Mouse (Mus musculus) limb, embryonic 11.5 days (tissue): Measurements from ENCODE around the gene Erc1. TPM values are rescaled to one million over a fixed set of nuclear protein-coding genes. Genes with fewer than 3 reads are reported as not detected.

Source experiments
- ATAC-seq: fragments of 200-750 bp; cut with Nextera tagmentation; 2 replicates; pipeline ENCODE4 v1.8.0; 2017; ENCODE audit warnings: low read depth; ENCODE audit not compliant: insufficient number of reproducible peaks, low FRiP score, low TSS enrichment
- DNase-seq: peaks from one replicate; pipeline ENCODE4 v3.0.0-alpha.2; 2015; ENCODE audit warnings: low spot score
- H3K27ac ChIP-seq: fragments of 300-500 bp; sonication (generic); replicated peaks from 2 replicates; pipeline ENCODE4 v1.5.1; 2014; ENCODE audit warnings: low read depth, mild to moderate bottlenecking, low read length
- H3K27me3 ChIP-seq: fragments of 300-500 bp; sonication (generic); 2 replicates; pipeline ENCODE4 v1.6.1; 2014; ENCODE audit warnings: mild to moderate bottlenecking, low read length, mixed read lengths; ENCODE audit not compliant: control insufficient read depth, insufficient read depth
- H3K36me3 ChIP-seq: fragments of 300-500 bp; sonication (generic); 2 replicates; pipeline ENCODE4 v1.6.1; 2014; ENCODE audit warnings: mild to moderate bottlenecking, low read length, moderate library complexity, mixed read lengths; ENCODE audit not compliant: control insufficient read depth, insufficient read depth
- H3K4me1 ChIP-seq: fragments of 300-500 bp; sonication (generic); 2 replicates; pipeline ENCODE4 v1.6.1; 2014; ENCODE audit warnings: low read length, mixed read lengths; ENCODE audit not compliant: control insufficient read depth, insufficient read depth
- H3K4me2 ChIP-seq: fragments of 300-500 bp; sonication (generic); 2 replicates; pipeline ENCODE4 v1.6.1; 2014; ENCODE audit warnings: low read depth, mild to moderate bottlenecking, moderate library complexity; ENCODE audit not compliant: severe bottlenecking
- H3K4me3 ChIP-seq: fragments of 300-500 bp; sonication (generic); 2 replicates; pipeline ENCODE4 v1.5.1; 2014; ENCODE audit warnings: low read depth, low read length
- H3K9ac ChIP-seq: fragments of 300-500 bp; sonication (generic); 2 replicates; pipeline ENCODE4 v1.6.1; 2014; ENCODE audit warnings: mild to moderate bottlenecking, low read length
- H3K9me3 ChIP-seq: fragments of 300-500 bp; sonication (generic); 2 replicates; pipeline ENCODE4 v1.6.1; 2016; ENCODE audit warnings: low read length; ENCODE audit not compliant: control insufficient read depth
- WGBS: fragments of 180-500 bp; shearing (Covaris S2); extraction: QIAGEN DNeasy Blood & Tissue Kit; methylation state at CpG from one replicate; pipeline ENCODE4 v1.1.7; 2014; 5-methylcytosine and 5-hydroxymethylcytosine counted together
- polyA plus RNA-seq: library from polyadenylated mRNA; unstranded; fragments of >200 nt; fragmentation: Nextera tagmentation; extraction: Ambion mirVana; gene quantifications from 2 replicates; pipeline ENCODE4 v1.2.1, GENCODE M21; 2014

Erc1 gene
- polyA plus RNA-seq, 1 experiment from 2014 or later, result 32.5 TPM

GRCm38 (mm10) chr6:119715234-119715633, 132.7 kb downstream of the Erc1 start:
- no peak overlapping the region for H3K4me2 ChIP-seq
- H3K4me3 ChIP-seq, result no peak overlapping the region
- no peak for DNase-seq
- ATAC-seq, result no peak
- no peaks in the 10 kb centered on the region for H3K36me3 ChIP-seq
- H3K4me1 ChIP-seq, result no peaks in the 10 kb centered on the region
- WGBS, result 96% methylated on average over 2 of the region's 2 CpGs
- H3K27ac ChIP-seq, result no peak overlapping the region
- H3K9me3 ChIP-seq, result no peaks in the 10 kb centered on the region
- H3K9ac ChIP-seq, result no peak overlapping the region
- H3K27me3 ChIP-seq, result no peaks in the 10 kb centered on the region

DNA sequence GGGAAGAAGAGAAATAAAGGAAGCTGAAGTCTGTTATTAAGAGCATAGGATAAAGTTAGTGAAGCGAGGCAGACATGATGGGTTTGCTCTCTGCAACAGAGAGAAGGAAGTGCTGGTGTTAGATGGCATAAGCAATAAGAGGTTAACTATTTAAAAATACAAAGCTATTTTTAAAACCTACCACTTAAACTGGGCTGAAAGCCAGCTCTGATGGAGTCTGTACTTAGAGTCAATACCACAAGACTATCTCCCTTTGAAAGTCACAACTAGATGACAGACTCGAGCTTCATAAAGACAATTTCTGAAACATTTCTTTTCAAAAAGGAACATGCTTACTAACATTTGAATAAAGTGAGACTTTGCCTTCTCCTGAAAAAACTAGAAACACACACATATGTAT, 134.0 kb downstream of the Erc1 start:
- ATAC-seq, result no peak

GRCm38 (mm10) chr6:119712486-119712885, 135.5 kb downstream of the Erc1 start:
- no peak for ATAC-seq
- Histone ChIP-seq H3K4me1 (no peaks in the 10 kb centered on the region), H3K27ac (no peak overlapping the region), H3K36me3 (no peaks in the 10 kb centered on the region), H3K9ac (no peak overlapping the region), H3K4me3 (no peak overlapping the region), H3K4me2 (no peak overlapping the region), H3K9me3 (no peaks in the 10 kb centered on the region), H3K27me3 (no peaks in the 10 kb centered on the region)
- no peak for DNase-seq
- WGBS, result 89% methylated on average over 1 of the region's 1 CpGs

More for the DNA sequence above, 134.0 kb downstream of the Erc1 start:
- 83% methylated on average over 2 of the region's 2 CpGs for WGBS
- Histone ChIP-seq H3K9ac (no peak overlapping the region), H3K4me1 (no peaks in the 10 kb centered on the region), H3K27ac (no peak overlapping the region), H3K36me3 (no peaks in the 10 kb centered on the region), H3K9me3 (no peaks in the 10 kb centered on the region), H3K4me2 (no peak overlapping the region), H3K27me3 (no peaks in the 10 kb centered on the region), H3K4me3 (no peak overlapping the region)
- no peak for DNase-seq

DNA sequence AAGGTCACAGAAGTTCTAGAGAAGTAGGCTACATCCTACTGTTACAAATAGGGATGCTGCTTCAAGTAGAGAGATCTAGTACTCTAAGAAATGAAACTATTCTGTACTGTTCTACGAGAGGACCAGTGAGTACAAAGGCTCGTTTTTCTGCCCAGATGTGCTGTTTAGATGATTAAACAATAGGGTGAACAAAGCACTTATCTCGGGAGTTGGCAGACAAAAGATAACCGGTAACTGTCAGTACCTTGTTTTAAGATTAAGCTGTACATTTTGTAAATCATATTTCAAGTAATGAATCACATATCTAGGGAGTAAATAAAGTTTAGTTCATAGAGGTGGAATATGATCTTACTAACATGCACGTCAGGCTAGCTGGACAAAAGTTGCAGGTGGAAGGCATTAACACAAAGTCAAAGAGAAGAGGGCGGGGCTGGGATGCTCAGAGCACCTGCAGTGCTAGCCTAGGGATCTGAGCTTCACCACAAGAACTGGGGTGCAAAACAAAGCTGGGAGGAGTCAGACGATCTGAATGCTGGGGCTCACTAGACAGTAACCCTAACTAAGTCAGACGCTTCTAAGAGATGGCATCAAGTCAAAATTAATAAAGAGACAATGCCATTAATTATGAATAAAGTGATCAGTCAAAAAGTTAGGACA, 136.2 kb downstream of the Erc1 start:
- no peak overlapping the region for H3K4me3 ChIP-seq
- no peak overlapping the region for H3K27ac ChIP-seq
- no peaks in the 10 kb centered on the region for H3K36me3 ChIP-seq
- ATAC-seq (no peak), DNase-seq (no peak)
- no peak overlapping the region for H3K4me2 ChIP-seq
- H3K9ac ChIP-seq, result no peak overlapping the region
- 85% methylated on average over 8 of the region's 8 CpGs for WGBS
- H3K27me3 ChIP-seq, result no peaks in the 10 kb centered on the region
- H3K4me1 ChIP-seq, result no peaks in the 10 kb centered on the region
- no peaks in the 10 kb centered on the region for H3K9me3 ChIP-seq

GRCm38 (mm10) chr6:119709552-119709951, 138.4 kb downstream of the Erc1 start:
- Histone ChIP-seq H3K9me3 (no peaks in the 10 kb centered on the region), H3K36me3 (no peaks in the 10 kb centered on the region), H3K9ac (no peak overlapping the region), H3K4me1 (no peaks in the 10 kb centered on the region), H3K4me2 (no peak overlapping the region), H3K27ac (no peak overlapping the region), H3K27me3 (no peaks in the 10 kb centered on the region), H3K4me3 (no peak overlapping the region)
- no peak for ATAC-seq
- DNase-seq, result no peak

DNA sequence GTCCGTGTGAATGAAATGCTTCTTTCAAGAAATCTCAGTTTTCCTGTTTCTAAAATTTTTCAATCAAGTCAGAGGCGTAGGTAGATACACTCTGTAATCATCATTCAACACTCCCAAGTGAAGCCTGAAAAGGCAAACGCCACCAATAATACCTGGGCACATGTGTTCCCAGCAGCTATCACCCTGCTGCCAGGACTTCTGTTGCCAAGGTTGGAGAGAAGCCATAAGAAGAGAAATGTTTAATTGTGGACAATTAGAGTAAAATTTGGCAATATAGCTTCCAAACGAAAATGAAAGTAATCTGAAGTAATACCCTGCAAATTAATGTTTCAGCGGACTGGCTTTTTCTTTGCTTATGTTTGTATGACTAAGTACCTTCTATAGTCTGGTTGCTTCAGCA, 140.1 kb downstream of the Erc1 start:
- ATAC-seq (no peak), DNase-seq (no peak)
- no peaks in the 10 kb centered on the region for H3K9me3 ChIP-seq
- H3K36me3 ChIP-seq, result no peaks in the 10 kb centered on the region
- H3K27ac ChIP-seq, result no peak overlapping the region
- whole genome bisulfite sequencing, result 84% methylated on average over 5 of the region's 5 CpGs
- H3K4me3 ChIP-seq, result no peak overlapping the region
- no peak overlapping the region for H3K9ac ChIP-seq
- H3K27me3 ChIP-seq, result no peaks in the 10 kb centered on the region
- no peak overlapping the region for H3K4me2 ChIP-seq
- H3K4me1 ChIP-seq, result no peaks in the 10 kb centered on the region

GRCm38 (mm10) chr6:119704899-119705298, 143.1 kb downstream of the Erc1 start:
- no peaks in the 10 kb centered on the region for H3K36me3 ChIP-seq
- H3K4me2 ChIP-seq, result no peak overlapping the region
- H3K27ac ChIP-seq, result no peak overlapping the region
- no peak overlapping the region for H3K4me3 ChIP-seq
- no peak for DNase-seq
- ATAC-seq, result no peak
- H3K9ac ChIP-seq, result no peak overlapping the region
- WGBS, result 94% methylated on average over 2 of the region's 2 CpGs
- no peaks in the 10 kb centered on the region for H3K27me3 ChIP-seq
- no peaks in the 10 kb centered on the region for H3K9me3 ChIP-seq
- no peaks in the 10 kb centered on the region for H3K4me1 ChIP-seq

- no peak overlapping the region for H3K9ac ChIP-seq
- H3K4me1 ChIP-seq, result no peaks in the 10 kb centered on the region
- H3K27ac ChIP-seq, result no peak overlapping the region
- no peaks in the 10 kb centered on the region for H3K9me3 ChIP-seq
- H3K4me2 ChIP-seq, result no peak overlapping the region
- DNase-seq (no peak), ATAC-seq (no peak)
- WGBS, result 93% methylated on average over 5 of the region's 5 CpGs
- H3K4me3 ChIP-seq, result no peak overlapping the region
- H3K27me3 ChIP-seq, result no peaks in the 10 kb centered on the region
- H3K36me3 ChIP-seq, result no peaks in the 10 kb centered on the region
Observed at GRCm38 (mm10) chr6:119692754-119693153, 155.2 kb downstream of the Erc1 start.

DNA sequence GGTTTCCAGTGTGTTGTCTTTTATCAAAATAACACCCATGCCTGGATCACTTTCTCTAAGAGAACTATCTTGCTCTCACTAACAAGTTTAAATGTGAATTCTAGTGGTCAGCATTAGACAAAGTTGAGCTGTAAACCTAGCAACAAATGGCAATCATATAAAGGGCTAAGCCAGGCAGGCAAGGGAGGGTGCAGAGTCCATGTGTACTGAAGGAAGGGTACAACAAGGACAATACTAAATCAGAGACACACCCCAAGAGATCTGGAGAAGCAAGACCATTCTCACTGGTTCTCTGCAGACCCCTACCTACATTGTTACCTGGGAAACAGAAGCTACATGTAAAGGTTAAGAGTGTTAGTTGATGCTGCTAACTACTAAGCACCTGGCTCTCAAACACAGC, 161.5 kb downstream of the Erc1 start:
- Histone ChIP-seq H3K27me3 (no peaks in the 10 kb centered on the region), H3K27ac (no peak overlapping the region), H3K4me3 (no peak overlapping the region), H3K9me3 (no peaks in the 10 kb centered on the region), H3K4me1 (no peaks in the 10 kb centered on the region), H3K4me2 (no peak overlapping the region), H3K36me3 (no peaks in the 10 kb centered on the region), H3K9ac (no peak overlapping the region)
- DNase-seq (no peak), ATAC-seq (no peak)
